Mouse (Mus musculus): ENCODE measurements at regions not wholly inside any gene's neighbourhood (a gene's known extent, or its start where the extent isn't known, plus 50 kb on each side); places are given as distances from the start of the nearest gene placed in this dataset.

DNA sequence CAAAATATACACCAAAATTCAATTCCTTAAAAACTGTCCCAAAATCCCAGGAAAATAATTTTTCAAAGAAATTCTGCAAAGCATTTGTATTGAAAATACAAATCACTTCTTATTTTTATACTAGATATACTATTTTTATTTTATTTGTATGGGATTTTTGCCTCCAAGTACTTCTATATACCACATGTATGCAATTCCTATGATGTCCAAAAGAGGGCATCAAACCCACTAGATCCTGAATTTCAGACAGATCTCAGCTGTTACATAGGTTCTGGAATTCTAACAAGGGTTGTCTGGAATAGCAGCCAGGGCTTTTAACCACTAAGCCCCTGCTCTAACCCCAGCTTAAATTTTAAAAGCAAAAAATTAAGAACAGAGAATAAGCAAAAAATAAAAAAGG lies 185.2 kb upstream of the Dgkb start:
- DNase-seq (ENCODE audit: low read depth, low spot score) = peak; percentile 6

DNA sequence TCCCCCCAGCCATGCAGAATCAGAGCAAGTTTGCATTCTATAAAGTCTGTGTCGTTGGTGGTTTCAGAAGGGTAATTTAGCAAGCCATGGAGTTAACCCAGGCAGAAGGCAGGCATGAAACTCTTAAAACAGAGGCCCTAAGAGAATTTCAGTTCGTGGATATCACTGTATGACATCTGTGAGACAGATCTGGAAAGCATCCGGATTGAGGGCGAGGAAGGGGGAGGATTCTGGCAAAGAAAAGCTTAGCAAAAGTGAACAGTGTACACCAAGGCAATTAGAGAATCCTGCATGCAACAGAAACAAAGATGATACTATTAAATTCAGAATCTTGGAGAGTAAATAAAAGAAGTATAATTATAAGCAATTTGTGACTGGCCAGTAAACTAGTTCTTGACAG lies 184.2 kb upstream of the Dgkb start:
- DNase-seq (ENCODE audit: low read depth, low spot score) = no peak

DNA sequence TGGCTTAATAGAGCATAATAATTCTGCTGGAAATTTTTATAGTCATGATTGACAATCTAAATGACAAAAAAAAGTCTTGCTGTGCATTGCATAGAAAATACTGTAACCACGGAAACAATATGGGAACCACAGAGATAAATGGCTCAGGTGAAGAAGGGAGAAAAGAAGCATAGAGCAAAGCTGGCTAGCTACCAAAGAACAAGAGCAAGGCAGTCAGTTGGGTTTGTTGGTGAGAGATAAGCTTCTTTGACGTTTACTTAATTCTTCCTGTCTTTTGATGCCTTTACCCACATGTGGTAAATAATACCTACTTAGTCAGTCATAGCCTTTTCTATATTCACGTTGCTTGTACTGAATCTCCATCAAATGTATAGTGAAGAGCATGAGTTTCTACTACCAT lies 171.3 kb upstream of the Dgkb start:
- no peak for DNase-seq (ENCODE audit: low read depth, low spot score)

DNA sequence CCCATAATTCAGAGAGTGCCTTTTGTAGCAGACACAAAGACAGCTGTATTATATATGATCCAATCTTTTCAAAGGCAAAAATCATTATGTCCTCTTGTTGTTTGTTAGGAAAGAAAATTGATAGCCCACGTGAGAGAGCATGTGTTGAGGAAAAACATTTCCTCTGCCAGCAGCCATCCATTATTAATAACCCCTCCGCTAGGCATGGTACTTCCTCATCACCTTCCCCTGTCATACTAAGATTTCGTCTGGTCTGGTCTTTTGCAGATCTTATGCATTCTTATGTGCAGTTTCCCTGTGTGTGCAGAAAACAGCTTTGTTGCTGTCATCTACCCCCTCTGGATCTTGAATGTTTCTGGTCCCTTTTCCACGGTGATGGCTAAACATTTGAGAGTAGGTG lies 164.2 kb upstream of the Dgkb start:
- DNase-seq (ENCODE audit: low read depth, low spot score) = peak; percentile 11

DNA sequence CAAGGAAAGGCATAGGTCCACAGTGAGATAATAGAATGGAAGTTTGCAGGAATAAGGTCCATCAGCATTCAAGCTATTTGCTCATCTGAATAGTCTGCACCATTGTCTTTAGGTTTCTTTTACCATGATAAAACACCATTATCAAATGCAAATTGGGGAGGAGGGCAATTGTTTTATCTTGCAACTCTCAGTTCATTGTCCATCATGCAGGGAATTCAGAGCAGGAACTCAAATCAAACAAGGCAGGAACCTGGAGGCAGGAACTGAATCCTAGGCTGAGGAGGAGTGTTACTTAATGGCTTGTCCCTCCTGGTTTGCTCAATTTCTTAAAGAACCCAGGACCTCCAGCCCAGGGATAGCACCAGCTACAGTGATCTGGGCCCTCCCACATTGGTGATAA lies 163.3 kb upstream of the Dgkb start:
- DNase-seq (ENCODE audit: low read depth, low spot score) = no peak

DNA sequence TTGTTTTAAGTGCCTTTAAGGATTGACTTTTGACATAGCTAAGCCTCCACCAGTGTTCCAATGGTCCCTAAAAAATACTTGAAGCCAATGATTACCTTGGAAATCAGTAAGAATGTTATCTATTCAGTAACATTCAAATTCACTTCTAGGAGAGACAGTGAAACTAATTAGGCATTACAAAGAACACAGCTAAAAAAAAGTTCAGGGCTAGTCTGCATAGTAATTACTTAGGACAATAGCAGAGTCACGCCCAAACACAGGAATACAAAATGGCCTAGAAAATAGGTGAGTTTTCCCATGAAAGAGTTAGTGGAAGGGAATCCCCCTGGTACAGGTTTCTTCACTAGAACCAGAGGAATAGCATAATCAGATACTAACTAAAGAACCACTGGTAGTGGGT lies 157.5 kb upstream of the Dgkb start:
- no peak for DNase-seq (ENCODE audit: low read depth, low spot score)

DNA sequence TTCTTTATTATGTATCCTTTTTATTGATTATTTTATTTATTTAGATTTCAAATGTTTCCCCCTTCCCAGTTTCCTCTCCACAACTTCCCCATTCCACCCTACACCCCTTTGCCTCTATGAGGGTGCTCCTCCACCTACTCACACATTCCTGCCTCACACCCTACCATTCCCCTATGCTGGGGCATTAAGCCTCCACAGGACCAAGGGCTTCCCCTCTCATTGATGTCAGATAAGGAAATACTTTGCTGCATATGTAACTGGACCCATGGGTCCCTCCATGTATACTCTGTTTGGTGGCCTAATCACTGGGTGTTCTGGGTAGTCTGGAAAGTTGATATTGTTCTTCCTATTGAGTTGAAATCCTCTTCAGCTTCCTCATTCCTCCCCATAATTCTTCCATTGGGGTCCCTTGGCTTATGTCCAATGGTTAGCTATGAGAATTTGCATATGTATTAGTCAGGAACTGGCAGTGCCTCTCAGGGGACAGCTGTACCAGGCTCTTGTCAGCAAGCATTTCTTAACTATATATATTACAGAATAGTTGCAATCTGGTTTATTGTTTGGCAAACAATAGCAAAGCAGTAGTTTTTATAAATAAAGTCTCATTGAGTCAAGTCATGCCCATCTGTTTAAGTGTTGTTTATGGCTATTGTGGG lies 134.9 kb upstream of the Dgkb start:
- no peak for DNase-seq (ENCODE audit: low read depth, low spot score)

DNA sequence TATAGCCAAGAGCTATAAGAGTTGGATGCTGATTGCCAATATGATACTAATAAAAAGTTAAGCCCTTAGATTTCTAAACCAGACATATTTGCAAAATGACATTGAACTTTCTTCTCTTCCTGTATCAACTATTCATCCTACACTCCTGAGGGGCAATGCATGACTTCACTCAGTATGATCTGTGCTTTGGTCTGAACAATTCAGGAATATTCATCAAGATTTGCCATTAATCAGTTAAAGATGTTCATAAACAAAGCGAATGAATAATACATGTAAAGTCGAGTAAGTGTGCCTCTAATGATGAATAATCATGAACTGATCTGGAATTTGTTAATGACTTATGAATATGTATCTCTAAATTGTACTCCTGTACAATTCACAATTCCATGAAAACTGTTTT lies 124.9 kb upstream of the Dgkb start:
- DNase-seq (ENCODE audit: low read depth, low spot score) = no peak

Data from mesoderm, embryonic 11.5 days (tissue).